Mouse (Mus musculus) limb, embryonic 14.5 days (tissue): Measurements from ENCODE around the gene Lpo. TPM values are rescaled to one million over a fixed set of nuclear protein-coding genes. Genes with fewer than 3 reads are reported as not detected.

Experiments
- ATAC-seq: fragments of 200-750 bp; cut with Nextera tagmentation; 2 replicates; pipeline ENCODE4 v1.8.0; 2017; ENCODE audit warnings: low read depth, moderate number of reproducible peaks, moderate TSS enrichment; ENCODE audit not compliant: low FRiP score
- DNase-seq: peaks from one replicate; pipeline ENCODE4 v3.0.0-alpha.2; 2015; ENCODE audit warnings: low spot score
- H3K27ac ChIP-seq: fragments of 300-500 bp; sonication (generic); replicated peaks from 2 replicates; pipeline ENCODE4 v1.5.1; 2014; ENCODE audit warnings: low read depth, mild to moderate bottlenecking, low read length, moderate library complexity, mixed read lengths
- H3K27me3 ChIP-seq: fragments of 300-500 bp; sonication (generic); 2 replicates; pipeline ENCODE4 v1.6.1; 2014; ENCODE audit warnings: low read length, mixed read lengths; ENCODE audit not compliant: control insufficient read depth, insufficient read depth
- H3K36me3 ChIP-seq: fragments of 300-500 bp; sonication (generic); 2 replicates; pipeline ENCODE4 v1.6.1; 2014; ENCODE audit warnings: mild to moderate bottlenecking, low read length, moderate library complexity, mixed read lengths; ENCODE audit not compliant: control insufficient read depth, insufficient read depth
- H3K4me1 ChIP-seq: fragments of 300-500 bp; sonication (generic); 2 replicates; pipeline ENCODE4 v1.6.1; 2014; ENCODE audit warnings: antibody characterized with exemption, low read length, mixed read lengths; ENCODE audit not compliant: control insufficient read depth, insufficient read depth
- H3K4me2 ChIP-seq: fragments of 300-500 bp; sonication (generic); replicated peaks from 2 replicates; pipeline ENCODE4 v1.6.1; 2014; ENCODE audit warnings: low read depth, mild to moderate bottlenecking, low read length, moderate library complexity; ENCODE audit not compliant: severe bottlenecking
- H3K4me3 ChIP-seq: fragments of 300-500 bp; sonication (generic); replicated peaks from 2 replicates; pipeline ENCODE4 v1.5.1; 2014; ENCODE audit warnings: low read length
- H3K9ac ChIP-seq: fragments of 300-500 bp; sonication (generic); 2 replicates; pipeline ENCODE4 v1.6.1; 2014; ENCODE audit warnings: mild to moderate bottlenecking, low read depth, low read length, moderate library complexity; ENCODE audit not compliant: severe bottlenecking
- H3K9me3 ChIP-seq: fragments of 300-500 bp; sonication (generic); 2 replicates; pipeline ENCODE4 v1.6.1; 2016; ENCODE audit warnings: low read length; ENCODE audit not compliant: control insufficient read depth
- POLR2A ChIP-seq: fragments of 200-500 bp; IDR thresholded peaks from 2 replicates; pipeline ENCODE4 v1.8.0; 2012; ENCODE audit warnings: inconsistent platforms, mild to moderate bottlenecking, moderate library complexity, borderline replicate concordance; ENCODE audit not compliant: insufficient read depth, insufficient read length; ENCODE audit errors: extremely low read depth
- WGBS: fragments of 180-500 bp; shearing (Covaris S2); extraction: QIAGEN DNeasy Blood & Tissue Kit; methylation state at CpG from one replicate; pipeline ENCODE4 v1.1.7; 2014; 5-methylcytosine and 5-hydroxymethylcytosine counted together
- microRNA counts: library from miRNA; unstranded; fragments of <30 nt; microRNA quantifications from one replicate; lab custom pipeline; 2016
- microRNA-seq: library from miRNA; unstranded; fragments of <30 nt; microRNA quantifications from one replicate; pipeline ENCODE4, GENCODE M21; 2016
- polyA plus RNA-seq, 2 experiments: library from polyadenylated mRNA; depleted of rRNA in 1 of 2; stranded (reverse) in 1 of 2; unstranded in 1 of 2; fragments of >200 nt; fragmentation: Nextera tagmentation in 1 of 2; extraction: Ambion mirVana in 1 of 2; gene quantifications; 2 replicates each; pipeline versions ENCODE4 v1.2.1 to v1.2.3; 2012 to 2014

Gene Lpo
- polyA plus RNA-seq, 2 experiments: 0.04 TPM; not detected in 1

GRCm38 (mm10) chr11:87758161-87758911 lies 69.8 kb downstream of the Lpo start:
- Histone ChIP-seq H3K4me3 (no peak overlapping the region), H3K4me1 (peaks cover 1% of the 10 kb centered on the region), H3K9me3 (no peaks in the 10 kb centered on the region), H3K27ac (no peak overlapping the region), H3K36me3 (no peaks in the 10 kb centered on the region), H3K9ac (no peak overlapping the region), H3K27me3 (peaks cover 34% of the 10 kb centered on the region), H3K4me2 (no peak overlapping the region)
- 79% methylated on average over 7 of the region's 7 CpGs for whole genome bisulfite sequencing
- ATAC-seq: no peak
- no peak for DNase-seq
- TF ChIP-seq POLR2A: no peak

GRCm38 (mm10) chr11:87757001-87757954 lies 70.8 kb downstream of the Lpo start:
- H3K4me3 ChIP-seq: no peak overlapping the region
- no peak for TF ChIP-seq POLR2A

More at GRCm38 (mm10) chr11:87757001-87757954, 70.8 kb downstream of the Lpo start:
- Histone ChIP-seq H3K27ac (no peak overlapping the region), H3K4me2 (no peak overlapping the region), H3K4me1 (no peaks in the 10 kb centered on the region), H3K27me3 (peaks cover 23% of the 10 kb centered on the region), H3K9ac (no peak overlapping the region), H3K9me3 (no peaks in the 10 kb centered on the region), H3K36me3 (no peaks in the 10 kb centered on the region)
- DNase-seq (no peak), ATAC-seq (no peak)
- WGBS: 88% methylated on average over 25 of the region's 25 CpGs

MicroRNA genes within 50 kb of the gene (microRNA counts, 519-probe panel; counts per million panel counts)
- 3,588 counts per million, percentile 73 among the panel's probes with 10 or more counts for microRNA mmu-miR-142-3p (lab: Ali Mortazavi, UCI)
- 3,559 counts per million, percentile 71 among the panel's probes with 10 or more counts for microRNA mmu-miR-142-5p (lab: Ali Mortazavi, UCI)

Small RNA genes within 50 kb of the gene (microRNA-seq; reads per million reads assigned to microRNA genes)
- gene Mir142 (not detected), gene Mir142b (not detected)

Other genes starting within 250 kb of the Lpo start
- gene Mtmr4, start 236.1 kb downstream of the Lpo start, polyA plus RNA-seq (2012; rRNA removed): 33.2 and 37.8 TPM in 2 replicates
- gene Mtmr4, start 236.1 kb downstream of the Lpo start, polyA plus RNA-seq (2014; fragmentation: Nextera tagmentation; extraction: Ambion mirVana): 29.0 and 29.5 TPM in 2 replicates
- 0.15 and 0.26 TPM in 2 replicates for gene Hsf5, start 211.1 kb downstream of the Lpo start, polyA plus RNA-seq (2012; rRNA removed)
- gene Hsf5, start 211.1 kb downstream of the Lpo start, polyA plus RNA-seq (2014; fragmentation: Nextera tagmentation; extraction: Ambion mirVana): 0.21 and 0.25 TPM in 2 replicates
- gene Rnf43, start 165.6 kb downstream of the Lpo start, polyA plus RNA-seq (2012; rRNA removed): 4.7 and 4.9 TPM in 2 replicates
- 6.5 and 9.5 TPM in 2 replicates for gene Rnf43, start 165.6 kb downstream of the Lpo start, polyA plus RNA-seq (2014; fragmentation: Nextera tagmentation; extraction: Ambion mirVana)
- gene Supt4a, start 90.7 kb downstream of the Lpo start, polyA plus RNA-seq (2012; rRNA removed): 106 and 121 TPM in 2 replicates
- gene Supt4a, start 90.7 kb downstream of the Lpo start, polyA plus RNA-seq (2014; fragmentation: Nextera tagmentation; extraction: Ambion mirVana): 167 and 181 TPM in 2 replicates
- 6.5 and 7.3 TPM in 2 replicates for gene Tspoap1, start 67.7 kb downstream of the Lpo start, polyA plus RNA-seq (2012; rRNA removed)
- 2.2 and 2.9 TPM in 2 replicates for gene Tspoap1, start 67.7 kb downstream of the Lpo start, polyA plus RNA-seq (2014; fragmentation: Nextera tagmentation; extraction: Ambion mirVana)
- gene Mpo, start 34.7 kb downstream of the Lpo start, polyA plus RNA-seq (2012; rRNA removed): 1.1 and 3.3 TPM in 2 replicates
- 1.7 TPM in 2 replicates for gene Mpo, start 34.7 kb downstream of the Lpo start, polyA plus RNA-seq (2014; fragmentation: Nextera tagmentation; extraction: Ambion mirVana)
- 31.0 and 37.3 TPM in 2 replicates for gene Mks1, start 24.9 kb upstream of the Lpo start, polyA plus RNA-seq (2012; rRNA removed)
- 12.8 and 14.3 TPM in 2 replicates for gene Mks1, start 24.9 kb upstream of the Lpo start, polyA plus RNA-seq (2014; fragmentation: Nextera tagmentation; extraction: Ambion mirVana)
- 0.80 and 1.2 TPM in 2 replicates for gene Epx, start 47.2 kb upstream of the Lpo start, polyA plus RNA-seq (2012; rRNA removed)
- 0.40 and 1.2 TPM in 2 replicates for gene Epx, start 47.2 kb upstream of the Lpo start, polyA plus RNA-seq (2014; fragmentation: Nextera tagmentation; extraction: Ambion mirVana)
- not detected in 2 replicates for gene Olfr462, start 64.0 kb upstream of the Lpo start, polyA plus RNA-seq (2012; rRNA removed)
- not detected in 2 replicates for gene Olfr462, start 64.0 kb upstream of the Lpo start, polyA plus RNA-seq (2014; fragmentation: Nextera tagmentation; extraction: Ambion mirVana)
- not detected in 2 replicates for gene Olfr463, start 69.1 kb upstream of the Lpo start, polyA plus RNA-seq (2012; rRNA removed)
- gene Olfr463, start 69.1 kb upstream of the Lpo start, polyA plus RNA-seq (2014; fragmentation: Nextera tagmentation; extraction: Ambion mirVana): not detected in 2 replicates
- gene Olfr464, start 92.7 kb upstream of the Lpo start, polyA plus RNA-seq (2012; rRNA removed): not detected in 2 replicates
- not detected in 2 replicates for gene Olfr464, start 92.7 kb upstream of the Lpo start, polyA plus RNA-seq (2014; fragmentation: Nextera tagmentation; extraction: Ambion mirVana)
- gene Dynll2, start 159.2 kb upstream of the Lpo start, polyA plus RNA-seq (2012; rRNA removed): 71.7 and 84.3 TPM in 2 replicates
- gene Dynll2, start 159.2 kb upstream of the Lpo start, polyA plus RNA-seq (2014; fragmentation: Nextera tagmentation; extraction: Ambion mirVana): 12.8 and 13.7 TPM in 2 replicates
- gene Srsf1, start 219.1 kb upstream of the Lpo start, polyA plus RNA-seq (2012; rRNA removed): 524 and 556 TPM in 2 replicates
- 338 and 354 TPM in 2 replicates for gene Srsf1, start 219.1 kb upstream of the Lpo start, polyA plus RNA-seq (2014; fragmentation: Nextera tagmentation; extraction: Ambion mirVana)
- 35.3 and 38.9 TPM in 2 replicates for gene Vezf1, start 240.0 kb upstream of the Lpo start, polyA plus RNA-seq (2012; rRNA removed)
- 42.7 and 44.1 TPM in 2 replicates for gene Vezf1, start 240.0 kb upstream of the Lpo start, polyA plus RNA-seq (2014; fragmentation: Nextera tagmentation; extraction: Ambion mirVana)